Mouse (Mus musculus): ENCODE results near the gene Smox. TPM values are rescaled to one million over a fixed set of nuclear protein-coding genes. Genes with fewer than 3 reads are reported as not detected.

Smox gene
- polyA plus RNA-seq, 1 experiment from 2014 or later, result 21.3 TPM

GRCm38 (mm10) chr2:131496125-131496820 lies 5.0 kb downstream of the Smox start:
- H3K27ac ChIP-seq (ENCODE audit: poor library complexity, severe bottlenecking), result no peak overlapping the region
- no peaks in the 10 kb centered on the region for H3K9me3 ChIP-seq (replicated peaks)
- no peak overlapping the region for H3K4me2 ChIP-seq
- no peak overlapping the region for H3K4me3 ChIP-seq
- H3K27me3 ChIP-seq (replicated peaks), result peaks cover 3% of the 10 kb centered on the region; the same call in 1 of the 2 replicates
- H3K9ac ChIP-seq, result no peak overlapping the region
- peaks cover 29% of the 10 kb centered on the region for H3K4me1 ChIP-seq (replicated peaks)
- H3K36me3 ChIP-seq, result no peaks in the 10 kb centered on the region
- no peak for ATAC-seq (ENCODE audit: insufficient number of reproducible peaks, low FRiP score)
- 82% methylated on average over 5 of the region's 5 CpGs for WGBS

- H3K4me3 ChIP-seq, result no peak overlapping the region
- no peaks in the 10 kb centered on the region for H3K36me3 ChIP-seq
- peaks cover 37% of the 10 kb centered on the region for H3K4me1 ChIP-seq (replicated peaks)
- peak; percentile 86 for ATAC-seq (ENCODE audit: insufficient number of reproducible peaks, low FRiP score)
- H3K27me3 ChIP-seq (replicated peaks), result peaks cover 9% of the 10 kb centered on the region; the same call in 1 of the 2 replicates
- WGBS, result 79% methylated on average over 4 of the region's 4 CpGs
- no peak overlapping the region for H3K9ac ChIP-seq
- H3K9me3 ChIP-seq (replicated peaks), result no peaks in the 10 kb centered on the region
- no peak overlapping the region for H3K27ac ChIP-seq (ENCODE audit: poor library complexity, severe bottlenecking)
- 0 out of 2 replicates have a peak overlapping the region, but pooled peaks have one; percentile 2 for H3K4me2 ChIP-seq
These were observed 6.0 kb downstream of the Smox start for GRCm38 (mm10) chr2:131497224-131497856.

- 57% methylated on average over 7 of the region's 7 CpGs for WGBS
- Histone ChIP-seq H3K4me2 (no peak overlapping the region), H3K9me3 (replicated peaks) (no peaks in the 10 kb centered on the region), H3K36me3 (no peaks in the 10 kb centered on the region), H3K27ac (ENCODE audit: poor library complexity, severe bottlenecking) (no peak overlapping the region), H3K27me3 (replicated peaks) (peaks cover 9% of the 10 kb centered on the region; the same call in 1 of the 2 replicates), H3K4me1 (replicated peaks) (peaks cover 38% of the 10 kb centered on the region), H3K4me3 (no peak overlapping the region), H3K9ac (no peak overlapping the region)
- no peak for ATAC-seq (ENCODE audit: insufficient number of reproducible peaks, low FRiP score)
These were observed 6.9 kb downstream of the Smox start for GRCm38 (mm10) chr2:131498219-131498618.

- Histone ChIP-seq H3K9ac (no peak overlapping the region), H3K27me3 (replicated peaks) (peaks cover 9% of the 10 kb centered on the region; the same call in 1 of the 2 replicates), H3K36me3 (no peaks in the 10 kb centered on the region), H3K4me3 (no peak overlapping the region), H3K4me1 (replicated peaks) (peaks cover 34% of the 10 kb centered on the region), H3K4me2 (no peak overlapping the region), H3K9me3 (replicated peaks) (no peaks in the 10 kb centered on the region), H3K27ac (ENCODE audit: poor library complexity, severe bottlenecking) (no peak overlapping the region)
- 72% methylated on average over 5 of the region's 5 CpGs for WGBS
- ATAC-seq (ENCODE audit: insufficient number of reproducible peaks, low FRiP score), result no peak
These were observed 8.1 kb downstream of the Smox start for GRCm38 (mm10) chr2:131499290-131499845.

GRCm38 (mm10) chr2:131501886-131502285 lies 10.6 kb downstream of the Smox start:
- H3K27ac ChIP-seq (ENCODE audit: poor library complexity, severe bottlenecking), result no peak overlapping the region
- 0 out of 2 replicates have a peak overlapping the region, but pooled peaks have one; percentile 5 for H3K9ac ChIP-seq
- peaks cover 33% of the 10 kb centered on the region for H3K4me1 ChIP-seq (replicated peaks)
- WGBS, result 55% methylated on average over 5 of the region's 5 CpGs
- H3K4me2 ChIP-seq, result no peak overlapping the region
- no peaks in the 10 kb centered on the region for H3K36me3 ChIP-seq
- ATAC-seq (ENCODE audit: insufficient number of reproducible peaks, low FRiP score), result no peak
- peaks cover 9% of the 10 kb centered on the region; the same call in 1 of the 2 replicates for H3K27me3 ChIP-seq (replicated peaks)
- no peaks in the 10 kb centered on the region for H3K9me3 ChIP-seq (replicated peaks)
- no peak overlapping the region for H3K4me3 ChIP-seq

- no peak for ATAC-seq (ENCODE audit: insufficient number of reproducible peaks, low FRiP score)
- no peak overlapping the region for H3K9ac ChIP-seq
- H3K27ac ChIP-seq (ENCODE audit: poor library complexity, severe bottlenecking), result no peak overlapping the region
- no peak overlapping the region for H3K4me2 ChIP-seq
- peaks cover 9% of the 10 kb centered on the region; the same call in 1 of the 2 replicates for H3K27me3 ChIP-seq (replicated peaks)
- no peaks in the 10 kb centered on the region for H3K36me3 ChIP-seq
- H3K4me1 ChIP-seq (replicated peaks), result peaks cover 38% of the 10 kb centered on the region
- no peak overlapping the region for H3K4me3 ChIP-seq
- 57% methylated on average over 5 of the region's 5 CpGs for WGBS
- H3K9me3 ChIP-seq (replicated peaks), result no peaks in the 10 kb centered on the region
These were observed 11.3 kb downstream of the Smox start for GRCm38 (mm10) chr2:131502561-131502960.

GRCm38 (mm10) chr2:131505431-131505830 lies 14.1 kb downstream of the Smox start:
- no peak overlapping the region for H3K4me3 ChIP-seq
- no peak overlapping the region for H3K27ac ChIP-seq (ENCODE audit: poor library complexity, severe bottlenecking)
- H3K36me3 ChIP-seq, result no peaks in the 10 kb centered on the region
- peaks cover 53% of the 10 kb centered on the region for H3K4me1 ChIP-seq (replicated peaks)
- no peak for ATAC-seq (ENCODE audit: insufficient number of reproducible peaks, low FRiP score)
- 0 out of 2 replicates have a peak, but pooled peaks cover 9% of the 10 kb centered on the region for H3K27me3 ChIP-seq (replicated peaks)
- no peaks in the 10 kb centered on the region for H3K9me3 ChIP-seq (replicated peaks)
- H3K4me2 ChIP-seq, result no peak overlapping the region
- H3K9ac ChIP-seq, result no peak overlapping the region

- Histone ChIP-seq H3K4me2 (no peak overlapping the region), H3K27ac (ENCODE audit: poor library complexity, severe bottlenecking) (no peak overlapping the region; the same call in 1 of the 2 replicates), H3K4me3 (no peak overlapping the region), H3K9me3 (replicated peaks) (no peaks in the 10 kb centered on the region), H3K4me1 (replicated peaks) (peaks cover 56% of the 10 kb centered on the region), H3K36me3 (no peaks in the 10 kb centered on the region), H3K27me3 (replicated peaks) (0 out of 2 replicates have a peak, but pooled peaks cover 5% of the 10 kb centered on the region), H3K9ac (no peak overlapping the region)
- WGBS, result 33% methylated on average over 3 of the region's 3 CpGs
- no peak for ATAC-seq (ENCODE audit: insufficient number of reproducible peaks, low FRiP score)
These were observed 15.1 kb downstream of the Smox start for GRCm38 (mm10) chr2:131506358-131506757.

- H3K4me1 ChIP-seq (replicated peaks), result peaks cover 43% of the 10 kb centered on the region
- H3K36me3 ChIP-seq, result no peaks in the 10 kb centered on the region
- H3K9ac ChIP-seq, result no peak overlapping the region
- H3K9me3 ChIP-seq (replicated peaks), result no peaks in the 10 kb centered on the region
- ATAC-seq (ENCODE audit: insufficient number of reproducible peaks, low FRiP score), result no peak
- no peak overlapping the region for H3K27ac ChIP-seq (ENCODE audit: poor library complexity, severe bottlenecking)
- H3K4me2 ChIP-seq, result no peak overlapping the region
- no peaks in the 10 kb centered on the region for H3K27me3 ChIP-seq (replicated peaks)
- H3K4me3 ChIP-seq, result no peak overlapping the region
- 35% methylated on average over 2 of the region's 2 CpGs for WGBS
These were observed 17.2 kb downstream of the Smox start for GRCm38 (mm10) chr2:131508501-131508900.

GRCm38 (mm10) chr2:131509671-131510313 lies 18.5 kb downstream of the Smox start:
- H3K4me3 ChIP-seq, result peak overlapping the region; percentile 31
- peak overlapping the region; percentile 41; the same call in 1 of the 2 replicates for H3K9ac ChIP-seq
- H3K27me3 ChIP-seq (replicated peaks), result no peaks in the 10 kb centered on the region
- peak overlapping the region; percentile 19; the same call in 1 of the 2 replicates for H3K27ac ChIP-seq (ENCODE audit: poor library complexity, severe bottlenecking)
- H3K9me3 ChIP-seq (replicated peaks), result no peaks in the 10 kb centered on the region
- ATAC-seq (ENCODE audit: insufficient number of reproducible peaks, low FRiP score), result 0 out of 2 replicates have a peak, but pooled peaks have one; percentile 19
- H3K36me3 ChIP-seq, result no peaks in the 10 kb centered on the region
- peak overlapping the region; percentile 69 for H3K4me2 ChIP-seq
- WGBS, result 9% methylated on average over 17 of the region's 17 CpGs
- H3K4me1 ChIP-seq (replicated peaks), result peaks cover 55% of the 10 kb centered on the region

- 65% methylated on average over 5 of the region's 5 CpGs for WGBS
- ATAC-seq (ENCODE audit: insufficient number of reproducible peaks, low FRiP score), result no peak
- Histone ChIP-seq H3K9me3 (replicated peaks) (no peaks in the 10 kb centered on the region), H3K27ac (ENCODE audit: poor library complexity, severe bottlenecking) (no peak overlapping the region), H3K27me3 (replicated peaks) (no peaks in the 10 kb centered on the region), H3K36me3 (no peaks in the 10 kb centered on the region), H3K4me2 (peak overlapping the region; percentile 69), H3K9ac (0 out of 2 replicates have a peak overlapping the region, but pooled peaks have one; percentile 22), H3K4me1 (replicated peaks) (peaks cover 62% of the 10 kb centered on the region), H3K4me3 (no peak overlapping the region)
These were observed 19.2 kb downstream of the Smox start for GRCm38 (mm10) chr2:131510531-131510930.

All from heart, embryonic 12.5 days (tissue).